Mouse (Mus musculus) intestine, embryonic 16.5 days (tissue): ENCODE results near the gene Mog. TPM values are rescaled to one million over a fixed set of nuclear protein-coding genes. Genes with fewer than 3 reads are reported as not detected.
"Not testable (repeated sequence)": the region's sequence is repeated elsewhere in the genome, so short reads cannot be mapped to it uniquely, and the experiment has no call there.

Experiments
- ATAC-seq: fragments of 200-750 bp; cut with Nextera tagmentation; 2 replicates; pipeline ENCODE4 v1.8.0; 2017; ENCODE audit warnings: moderate TSS enrichment, moderate library complexity
- H3K27ac ChIP-seq: fragments of 300-500 bp; sonication (generic); 2 replicates; pipeline ENCODE4 v1.5.1; 2014; ENCODE audit warnings: mild to moderate bottlenecking, low read length
- H3K27me3 ChIP-seq: fragments of 300-500 bp; sonication (generic); replicated peaks from 2 replicates; pipeline ENCODE4 v1.6.1; 2014; ENCODE audit warnings: low read length, control low read depth, mixed read lengths; ENCODE audit not compliant: control insufficient read depth, insufficient read depth
- H3K36me3 ChIP-seq: fragments of 300-500 bp; sonication (generic); 2 replicates; pipeline ENCODE4 v1.6.1; 2014; ENCODE audit warnings: low read length, control low read depth; ENCODE audit not compliant: control insufficient read depth, insufficient read depth
- H3K4me1 ChIP-seq: fragments of 300-500 bp; sonication (generic); 2 replicates; pipeline ENCODE4 v1.6.1; 2014; ENCODE audit warnings: low read length, control low read depth, mixed read lengths; ENCODE audit not compliant: control insufficient read depth, insufficient read depth
- H3K4me2 ChIP-seq: fragments of 300-500 bp; sonication (generic); 2 replicates; pipeline ENCODE4 v1.6.1; 2014; ENCODE audit warnings: low read depth, low read length, control low read depth
- H3K4me3 ChIP-seq: fragments of 300-500 bp; sonication (generic); 2 replicates; pipeline ENCODE4 v1.5.1; 2014; ENCODE audit warnings: mild to moderate bottlenecking, low read length
- H3K9ac ChIP-seq: fragments of 300-500 bp; sonication (generic); 2 replicates; pipeline ENCODE4 v1.6.1; 2014; ENCODE audit warnings: low read depth, low read length
- H3K9me3 ChIP-seq: fragments of 300-500 bp; sonication (generic); 2 replicates; pipeline ENCODE4 v1.6.1; 2016; ENCODE audit warnings: low read length, control low read depth; ENCODE audit not compliant: control insufficient read depth
- WGBS: fragments of 180-500 bp; shearing (Covaris S2); extraction: QIAGEN DNeasy Blood & Tissue Kit; methylation state at CpG from one replicate; pipeline ENCODE4 v1.1.7; 2014; 5-methylcytosine and 5-hydroxymethylcytosine counted together
- polyA plus RNA-seq: library from polyadenylated mRNA; unstranded; fragments of >200 nt; fragmentation: Nextera tagmentation; extraction: Ambion mirVana; gene quantifications from 2 replicates; pipeline ENCODE4 v1.2.1, GENCODE M21; 2015

Gene Mog
- polyA plus RNA-seq, 1 experiment from 2014 or later: not detected

DNA sequence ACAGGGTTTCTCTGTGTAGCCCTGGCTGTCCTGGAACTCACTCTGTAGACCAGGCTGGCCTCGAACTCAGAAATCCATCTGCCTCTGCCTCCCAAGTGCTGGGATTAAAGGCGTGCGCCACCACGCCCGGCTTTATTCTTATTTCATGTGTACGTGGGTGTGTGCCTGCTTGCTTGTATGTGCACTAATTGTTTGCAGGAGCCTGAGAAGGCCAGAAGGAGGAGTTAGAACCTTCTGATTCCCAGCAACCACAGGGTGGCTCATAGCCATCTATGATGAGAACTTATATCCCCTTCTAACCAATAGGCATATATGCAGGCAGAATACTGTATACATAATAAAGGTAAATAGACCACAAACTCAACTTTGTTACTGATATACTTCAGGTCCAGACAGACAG is 32.6 kb downstream of the Mog start:
- H3K4me3 ChIP-seq: not testable (repeated sequence)
- 93% methylated on average over 6 of the region's 6 CpGs for WGBS

DNA sequence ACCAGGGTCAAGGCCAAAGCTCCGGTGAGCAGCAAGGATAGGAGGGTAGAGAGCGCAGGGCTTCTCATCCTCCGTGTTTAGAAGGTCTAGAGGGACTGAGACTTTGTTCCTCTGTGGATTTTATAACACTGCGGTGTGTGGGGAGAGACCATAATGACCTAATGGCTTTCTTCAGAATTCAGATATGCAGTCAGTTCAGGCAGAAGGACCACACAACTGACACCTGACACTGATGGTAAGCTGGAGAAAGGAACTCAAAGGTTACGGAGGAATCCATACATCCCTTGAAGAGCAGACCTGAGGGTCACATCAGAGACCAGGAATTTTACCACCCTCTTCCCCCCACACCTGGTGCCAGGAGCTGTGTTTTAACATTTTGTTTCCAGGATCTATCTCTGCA is 33.8 kb downstream of the Mog start, which contains the start of gene H2-M5:
Gene H2-M5 (minus strand): TSS at position 101 of the 400 bp plus-strand sequence.
- Histone ChIP-seq H3K9ac (0 out of 2 replicates have a peak within 1 kb of the TSS, but pooled peaks have one; percentile 48), H3K4me3 (peak within 1 kb of the TSS; percentile 26), H3K4me2 (peak within 1 kb of the TSS; percentile 50), H3K4me1 (no peaks in the 10 kb centered on the region), H3K9me3 (no peaks in the 10 kb centered on the region), H3K27ac (no peak within 1 kb of the TSS), H3K36me3 (no peaks in the 10 kb centered on the region), H3K27me3 (peaks cover 17% of the 10 kb centered on the region; the same call in 1 of the 2 replicates)
- WGBS: 26% methylated on average over 5 of the region's 5 CpGs
- no peak for ATAC-seq

More for the DNA sequence above, 32.6 kb downstream of the Mog start:
- H3K27me3 ChIP-seq: peaks cover 17% of the 10 kb centered on the region; the same call in 1 of the 2 replicates
- ATAC-seq, H3K4me2 ChIP-seq, H3K36me3 ChIP-seq, H3K27ac ChIP-seq, H3K4me1 ChIP-seq, H3K9me3 ChIP-seq, H3K9ac ChIP-seq: not testable (repeated sequence)

- H3K9me3 ChIP-seq: no peaks in the 10 kb centered on the region
- H3K27ac ChIP-seq: no peak overlapping the region
- peak overlapping the region; percentile 26 for H3K4me3 ChIP-seq
- H3K36me3 ChIP-seq: no peaks in the 10 kb centered on the region
- H3K4me1 ChIP-seq: no peaks in the 10 kb centered on the region
- 0 out of 2 replicates have a peak overlapping the region, but pooled peaks have one; percentile 48 for H3K9ac ChIP-seq
- peaks cover 17% of the 10 kb centered on the region; the same call in 1 of the 2 replicates for H3K27me3 ChIP-seq
- WGBS: 7% methylated on average over 24 of the region's 24 CpGs
- ATAC-seq: peak; percentile 58
- peak overlapping the region; percentile 50 for H3K4me2 ChIP-seq
These were observed 34.7 kb downstream of the Mog start for GRCm38 (mm10) chr17:36988475-36988874.

GRCm38 (mm10) chr17:36982253-36983155 is 40.7 kb downstream of the Mog start:
- no peak overlapping the region for H3K4me3 ChIP-seq
- peaks cover 14% of the 10 kb centered on the region; the same call in 1 of the 2 replicates for H3K4me1 ChIP-seq
- ATAC-seq: peak; percentile 53
- no peaks in the 10 kb centered on the region for H3K36me3 ChIP-seq
- WGBS: 38% methylated on average over 5 of the region's 5 CpGs
- peaks cover 3% of the 10 kb centered on the region; the same call in 1 of the 2 replicates for H3K27me3 ChIP-seq
- peak overlapping the region; percentile 53; the same call in 1 of the 2 replicates for H3K4me2 ChIP-seq
- no peak overlapping the region for H3K27ac ChIP-seq
- no peaks in the 10 kb centered on the region for H3K9me3 ChIP-seq
- no peak overlapping the region for H3K9ac ChIP-seq

DNA sequence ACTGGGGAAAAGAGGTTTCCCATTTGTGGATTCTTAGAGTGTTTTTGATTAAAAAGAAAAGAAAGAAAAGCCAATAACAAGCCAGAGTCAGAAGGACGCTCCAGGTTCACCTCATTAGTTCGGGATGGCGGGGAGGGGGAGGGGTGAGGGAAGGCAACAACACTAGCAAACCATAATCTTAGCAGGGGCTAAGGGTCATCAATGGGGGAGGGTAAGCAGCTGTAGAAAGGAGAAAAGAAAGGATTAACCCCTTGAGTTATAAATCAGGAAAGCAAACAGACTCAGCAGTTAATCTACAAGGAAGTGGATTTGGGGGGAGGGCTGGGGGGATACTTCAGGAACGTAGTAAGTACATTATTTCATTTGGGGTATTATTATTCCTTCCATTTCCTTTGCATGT is 41.4 kb downstream of the Mog start:
- H3K4me2 ChIP-seq: peak overlapping the region; percentile 53
- H3K36me3 ChIP-seq: no peaks in the 10 kb centered on the region
- H3K27me3 ChIP-seq: no peaks in the 10 kb centered on the region
- peak overlapping the region; percentile 30 for H3K4me3 ChIP-seq
- H3K4me1 ChIP-seq: peaks cover 14% of the 10 kb centered on the region; the same call in 1 of the 2 replicates
- H3K27ac ChIP-seq: no peak overlapping the region
- 9% methylated on average over 4 of the region's 4 CpGs for WGBS
- H3K9ac ChIP-seq: no peak overlapping the region; the same call in 1 of the 2 replicates
- no peaks in the 10 kb centered on the region for H3K9me3 ChIP-seq
- ATAC-seq: peak; percentile 45; the same call in 1 of the 2 replicates

DNA sequence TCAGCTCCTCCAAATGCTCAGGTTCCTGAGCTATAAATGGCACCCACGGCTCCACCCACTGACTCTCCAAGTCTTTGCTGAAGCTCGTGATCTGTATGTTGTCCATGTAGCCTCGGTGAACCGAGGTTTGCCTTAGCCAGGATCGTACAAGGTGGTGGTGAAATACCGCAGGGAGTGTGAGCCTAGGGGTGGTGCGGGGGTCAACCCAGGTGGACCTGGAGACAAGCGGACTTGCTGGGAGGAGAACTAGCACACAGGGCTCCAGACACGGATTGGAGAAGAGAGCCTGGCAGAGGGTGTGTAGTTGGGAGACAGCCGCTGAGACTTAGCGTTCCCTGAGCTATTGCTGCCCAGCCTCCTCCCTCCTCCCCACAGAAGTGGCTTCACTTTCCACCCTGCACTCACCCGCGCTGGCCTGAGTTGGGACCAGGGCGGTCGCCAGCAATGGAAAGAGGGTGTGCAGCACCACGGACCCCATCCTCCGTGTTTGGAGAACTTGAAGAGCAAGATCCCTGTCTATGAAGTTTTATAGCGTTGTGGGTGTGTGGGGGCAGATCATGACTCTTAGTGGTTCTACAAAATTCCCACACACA is 41.9 kb downstream of the Mog start, which contains the start of gene 2410137M14Rik:
Gene 2410137M14Rik (minus strand): TSS at position 17 of the 593 bp plus-strand sequence.
- H3K9ac ChIP-seq: no peak within 1 kb of the TSS; the same call in 1 of the 2 replicates
- H3K36me3 ChIP-seq: no peaks in the 10 kb centered on the region
- H3K9me3 ChIP-seq: no peaks in the 10 kb centered on the region
- peaks cover 14% of the 10 kb centered on the region; the same call in 1 of the 2 replicates for H3K4me1 ChIP-seq
- peak within 1 kb of the TSS; percentile 53 for H3K4me2 ChIP-seq
- no peak within 1 kb of the TSS for H3K27ac ChIP-seq
- H3K27me3 ChIP-seq: no peaks in the 10 kb centered on the region
- WGBS: 10% methylated on average over 18 of the region's 18 CpGs
- peak within 1 kb of the TSS; percentile 30 for H3K4me3 ChIP-seq
- ATAC-seq: peak; percentile 66

DNA sequence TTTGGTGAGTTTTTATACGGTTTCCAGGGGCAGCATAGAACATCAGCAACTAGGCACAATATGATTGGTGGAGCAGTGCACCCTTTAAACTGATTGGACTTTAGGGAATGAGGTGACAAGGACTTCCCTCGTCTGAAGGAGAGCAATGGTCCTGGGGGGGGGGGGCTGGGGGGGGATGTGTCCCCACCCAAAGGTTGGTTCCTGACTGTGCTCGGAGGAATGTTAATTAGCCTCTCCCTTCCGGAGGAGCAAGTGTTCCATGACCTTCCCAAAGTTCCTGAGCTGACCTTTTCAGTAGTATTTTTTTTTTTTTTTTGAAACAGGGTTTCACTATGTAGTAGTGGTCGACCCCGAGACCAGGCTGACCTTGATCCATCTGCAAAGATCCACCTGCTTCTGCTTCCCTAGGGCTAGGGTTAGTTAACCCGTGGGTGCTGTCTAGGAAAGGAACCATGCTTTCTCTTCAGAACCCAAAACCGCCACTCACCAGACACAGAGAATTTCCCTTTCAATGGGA is 49.9 kb downstream of the Mog start:
- no peak for ATAC-seq
- 71% methylated on average over 8 of the region's 8 CpGs for WGBS
- no peaks in the 10 kb centered on the region for H3K36me3 ChIP-seq
- no peak overlapping the region for H3K27ac ChIP-seq
- no peaks in the 10 kb centered on the region for H3K27me3 ChIP-seq
- no peak overlapping the region for H3K4me3 ChIP-seq
- no peaks in the 10 kb centered on the region for H3K9me3 ChIP-seq
- H3K4me2 ChIP-seq: no peak overlapping the region
- no peak overlapping the region for H3K9ac ChIP-seq
- no peaks in the 10 kb centered on the region for H3K4me1 ChIP-seq

- Histone ChIP-seq H3K36me3 (no peaks in the 10 kb centered on the region), H3K9ac (no peak overlapping the region), H3K4me2 (no peak overlapping the region), H3K4me1 (no peaks in the 10 kb centered on the region), H3K9me3 (no peaks in the 10 kb centered on the region), H3K27ac (no peak overlapping the region), H3K27me3 (no peaks in the 10 kb centered on the region), H3K4me3 (no peak overlapping the region)
- 83% methylated on average over 3 of the region's 3 CpGs for WGBS
- no peak for ATAC-seq
These were observed 50.4 kb downstream of the Mog start for GRCm38 (mm10) chr17:36972791-36973190.
